Mouse (Mus musculus) activated CD4-positive, CD25-positive, alpha-beta regulatory T cell, adult 4 months (primary cell): ENCODE data around the gene Amigo1. TPM values are rescaled to one million over a fixed set of nuclear protein-coding genes. Genes with fewer than 3 reads are reported as not detected.
A peak's percentile ranks its signal among the peaks of the same experiment; 100 is the strongest.
"Not testable (repeated sequence)": the region's sequence is repeated elsewhere in the genome, so short reads cannot be mapped to it uniquely, and the experiment has no call there.

Experiments used
- ATAC-seq: one replicate; pipeline ENCODE4 v1.8.0; 2017
- polyA plus RNA-seq, 2 experiments: library from polyadenylated mRNA; unstranded; fragments of 100-300 nt; shearing (Covaris generic); gene quantifications; one replicate each; pipeline ENCODE4 v1.2.1; 2017

The Amigo1 gene
- polyA plus RNA-seq, 2 experiments from 2014 or later = 0.09 to 0.19 TPM

- peak; percentile 92 for ATAC-seq
Observed at GRCm38 (mm10) chr3:108209946-108210770, 24.0 kb downstream of the Amigo1 start.

DNA sequence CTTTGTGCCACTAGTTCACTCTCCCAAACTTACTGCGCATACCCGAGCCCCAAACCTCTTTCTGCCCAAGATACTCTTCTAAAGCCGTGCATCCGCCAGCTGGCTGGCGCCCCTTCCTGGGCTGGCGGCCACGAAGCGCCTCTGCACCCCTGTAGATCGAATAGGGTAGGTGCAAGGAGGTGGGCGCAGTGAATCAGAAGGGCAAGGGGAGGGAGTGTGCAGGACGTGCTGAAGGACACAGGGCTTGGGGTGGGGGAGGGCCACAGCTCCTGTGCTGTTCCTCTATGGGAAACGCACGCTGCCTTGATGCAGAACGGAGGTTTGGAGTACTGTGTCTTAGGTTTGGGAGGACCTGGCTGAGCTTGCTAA is 24.6 kb downstream of the Amigo1 start, which contains the start of gene Atxn7l2:
Gene Atxn7l2 (minus strand): TSS at position 164 of the 369 bp plus-strand sequence.
- ATAC-seq = peak; percentile 90

DNA sequence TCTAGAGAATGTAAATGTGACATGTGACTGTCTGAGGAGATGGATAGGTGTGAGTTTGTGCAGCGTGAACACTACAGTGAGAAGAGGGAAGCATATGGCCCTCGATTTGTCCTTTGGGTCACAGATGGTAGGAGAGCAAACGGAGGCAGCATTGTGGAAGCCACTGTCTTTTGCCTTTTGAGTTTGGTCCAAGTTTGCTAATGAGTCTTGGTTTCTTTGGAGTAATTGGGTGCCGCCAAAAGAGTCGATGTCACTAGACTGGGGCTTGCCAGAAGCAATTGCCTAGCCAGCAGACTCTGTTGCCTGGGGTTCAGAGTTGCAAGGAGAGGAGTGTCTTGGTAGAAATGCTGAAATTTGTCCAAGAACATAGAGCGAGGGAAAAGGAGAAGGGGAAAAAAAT is 25.7 kb downstream of the Amigo1 start:
- ATAC-seq = no peak

DNA sequence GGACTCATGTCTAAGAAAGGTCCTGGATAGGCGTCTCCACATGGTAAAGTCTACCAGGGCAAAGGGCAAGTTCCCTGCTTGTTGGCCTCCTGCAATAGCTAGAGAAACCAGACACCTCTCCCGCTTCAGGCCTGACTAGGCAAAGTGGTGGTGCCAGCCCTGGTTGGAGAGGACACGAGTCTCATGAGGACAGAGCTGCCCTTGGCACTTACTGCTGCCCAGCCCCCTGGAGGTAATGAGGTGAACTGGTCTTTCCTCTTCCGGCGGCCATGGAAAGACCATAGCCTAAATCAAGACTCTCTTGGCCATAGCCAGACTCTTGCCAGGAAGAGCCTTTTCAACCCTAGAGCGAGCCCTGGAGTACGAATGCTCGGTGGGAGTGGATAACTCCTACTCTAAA is 26.3 kb downstream of the Amigo1 start:
- ATAC-seq = no peak

DNA sequence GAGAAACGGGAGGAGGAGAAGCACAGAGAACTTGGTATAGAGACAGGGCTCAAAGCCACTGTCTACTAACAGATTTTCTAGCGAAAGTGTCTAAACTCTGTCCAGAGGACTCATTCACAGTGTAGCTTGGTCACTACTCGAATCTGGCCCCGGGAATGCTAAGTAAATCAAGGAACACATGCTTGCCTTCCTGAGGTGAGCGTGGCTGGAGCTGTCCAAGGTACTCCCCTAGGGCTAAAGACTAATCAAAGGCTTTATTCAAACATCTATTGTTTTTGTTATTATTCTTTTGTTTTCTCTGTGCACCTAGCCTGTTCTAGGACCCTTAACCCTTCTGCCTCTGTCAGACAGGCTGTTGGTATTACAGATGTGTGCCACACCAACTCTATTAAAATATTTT is 28.6 kb downstream of the Amigo1 start:
- no peak for ATAC-seq

DNA sequence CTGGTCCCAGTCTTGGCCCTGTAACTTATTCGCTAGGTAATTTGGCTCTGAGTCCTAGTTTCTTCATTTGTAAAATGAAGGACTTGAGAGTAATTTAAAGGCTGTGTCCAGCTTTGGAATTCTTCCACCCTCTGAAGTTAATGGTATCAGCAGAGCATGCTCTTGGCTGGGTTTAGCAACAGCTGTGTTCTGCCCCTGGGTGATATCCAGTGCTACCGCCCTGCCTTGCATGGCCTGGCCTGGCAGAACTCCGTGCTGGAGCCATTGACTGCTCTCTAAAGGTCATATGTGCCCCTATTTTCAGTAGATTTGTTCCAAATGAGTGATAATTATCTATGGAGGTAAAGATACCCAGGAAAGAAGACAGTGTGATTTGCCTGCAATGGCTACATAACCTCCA is 34.5 kb downstream of the Amigo1 start:
- no peak for ATAC-seq

DNA sequence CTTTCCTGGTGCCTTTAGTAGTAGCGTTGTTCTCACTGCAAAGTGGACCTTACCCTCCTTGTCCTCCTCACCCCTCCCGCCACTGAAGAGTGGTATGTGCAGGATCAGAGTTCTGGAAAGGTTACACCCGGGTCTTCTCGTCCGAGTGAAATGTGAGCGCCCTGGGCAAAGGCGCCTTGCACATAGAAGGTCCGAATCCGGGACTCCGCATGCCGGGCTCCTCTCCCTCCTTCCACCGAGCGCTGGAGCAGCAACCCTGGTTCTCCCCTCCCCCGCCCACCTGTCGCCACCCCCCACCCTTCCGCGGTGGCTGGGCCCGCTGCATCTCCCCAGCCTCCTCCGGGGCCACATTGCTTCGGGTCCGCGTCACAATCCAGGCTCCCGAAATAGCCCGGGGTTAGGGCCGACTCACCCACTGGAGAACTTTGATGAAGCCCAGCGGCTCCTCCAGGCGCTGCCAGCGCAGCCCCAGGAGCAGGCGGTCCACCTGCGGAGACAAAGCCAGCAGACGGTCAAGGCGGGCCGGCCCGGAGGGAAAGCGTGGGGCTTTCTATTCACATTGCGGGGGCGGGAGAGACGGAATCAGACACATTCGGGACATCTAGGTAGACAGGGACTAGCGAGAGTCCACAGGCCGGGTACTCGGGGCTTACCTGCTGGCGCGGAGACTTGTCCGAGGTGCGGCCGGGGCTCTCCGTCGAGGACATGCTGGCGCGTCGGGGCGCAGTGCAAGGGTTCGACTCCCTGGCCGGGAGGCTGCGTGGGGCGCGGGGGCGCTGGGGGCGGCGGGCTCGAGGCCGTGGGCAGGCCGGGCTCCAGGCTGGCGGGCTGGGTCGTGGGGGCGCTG is 39.8 kb downstream of the Amigo1 start:
- no peak for ATAC-seq

DNA sequence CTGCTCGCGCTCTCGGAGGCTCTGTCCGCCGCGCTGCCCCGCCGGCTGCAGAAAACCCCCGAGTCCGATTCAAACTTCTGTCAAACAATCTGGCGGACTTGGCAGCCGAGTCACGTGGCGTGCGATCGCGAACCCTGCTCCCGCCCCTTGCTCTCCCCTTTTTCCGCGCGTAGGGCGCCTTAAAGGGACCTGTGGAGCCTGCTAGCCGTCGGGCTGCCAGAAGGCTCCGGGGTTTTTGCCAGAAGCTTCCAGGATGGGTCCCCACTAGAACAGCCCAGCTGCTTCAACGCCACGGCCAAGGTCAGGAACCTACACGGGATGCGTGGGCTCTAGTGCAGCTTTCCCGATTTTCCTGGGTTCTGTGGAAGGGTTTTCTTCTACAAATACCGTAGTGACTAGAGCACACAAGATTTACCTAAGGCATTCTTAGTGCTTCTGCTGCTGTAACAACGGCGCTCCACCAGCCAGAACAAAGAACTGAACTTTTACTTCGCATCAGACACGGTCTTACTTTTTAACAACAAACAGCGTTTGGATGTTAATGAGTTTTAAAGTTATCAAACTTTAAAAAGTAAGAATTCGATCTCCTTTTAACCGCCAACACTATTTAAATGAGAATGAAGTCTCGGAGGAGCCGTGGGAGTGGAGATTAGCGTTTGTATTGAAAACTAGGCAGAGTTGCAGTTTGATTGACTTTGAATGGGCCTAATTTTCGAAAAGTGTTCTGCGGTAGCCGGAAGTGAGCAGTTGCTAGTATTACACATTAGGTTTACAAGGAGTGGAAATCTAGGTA is 40.6 kb downstream of the Amigo1 start, which contains the start of gene Sypl2:
Gene Sypl2 (minus strand): TSS at position 91 of the 793 bp plus-strand sequence.
- peak; percentile 43 for ATAC-seq

GRCm38 (mm10) chr3:108227521-108227920 is 41.4 kb downstream of the Amigo1 start:
- no peak for ATAC-seq

DNA sequence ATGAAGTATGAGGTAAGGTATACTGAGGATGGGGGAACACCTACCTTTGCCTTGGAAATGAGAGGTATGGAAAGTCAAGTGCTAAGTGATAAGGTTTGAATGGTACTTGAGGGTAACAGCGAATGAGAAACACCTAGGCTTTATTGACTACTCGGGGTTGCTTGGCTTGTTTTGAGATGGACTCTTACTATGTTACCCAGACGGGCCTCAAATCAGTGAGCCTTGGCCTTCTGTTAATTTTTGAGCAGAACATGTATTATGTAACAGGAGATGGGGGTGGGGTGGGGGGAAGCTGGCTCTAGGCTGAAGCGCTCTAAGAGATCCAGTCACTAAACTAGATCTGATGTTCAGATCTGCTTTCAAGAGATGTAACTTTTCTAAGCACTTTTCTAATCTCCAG is 45.5 kb downstream of the Amigo1 start:
- ATAC-seq = no peak

DNA sequence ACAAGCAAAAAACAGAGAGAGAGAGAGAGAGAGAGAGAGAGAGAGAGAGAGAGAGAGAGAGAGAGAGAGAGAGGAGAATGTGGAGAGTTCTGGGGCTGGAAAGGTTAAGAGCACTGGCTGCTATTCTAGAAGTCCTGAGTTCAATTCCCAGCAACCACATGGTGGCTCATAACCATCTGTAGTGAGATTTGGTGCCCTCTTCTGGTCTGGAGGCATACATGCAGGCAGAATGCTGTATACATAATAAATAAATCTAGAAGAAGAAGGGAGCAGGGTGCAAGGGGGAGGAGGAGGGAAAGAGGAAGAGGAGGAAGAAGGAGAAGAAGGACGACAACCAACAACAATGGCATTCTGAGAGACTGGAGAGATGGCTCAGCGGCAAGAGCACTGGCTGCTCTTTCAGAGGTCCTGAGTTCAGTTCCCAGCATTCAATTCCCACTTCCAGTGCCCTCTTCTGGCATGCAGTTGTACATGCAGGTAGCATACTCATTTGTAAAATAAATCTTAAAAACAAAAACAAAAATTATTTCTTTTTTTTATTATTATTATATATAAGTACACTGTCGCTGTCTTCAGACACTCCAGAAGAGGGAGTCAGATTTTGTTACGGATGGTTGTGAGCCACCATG is 51.5 kb downstream of the Amigo1 start:
- ATAC-seq = not testable (repeated sequence)

DNA sequence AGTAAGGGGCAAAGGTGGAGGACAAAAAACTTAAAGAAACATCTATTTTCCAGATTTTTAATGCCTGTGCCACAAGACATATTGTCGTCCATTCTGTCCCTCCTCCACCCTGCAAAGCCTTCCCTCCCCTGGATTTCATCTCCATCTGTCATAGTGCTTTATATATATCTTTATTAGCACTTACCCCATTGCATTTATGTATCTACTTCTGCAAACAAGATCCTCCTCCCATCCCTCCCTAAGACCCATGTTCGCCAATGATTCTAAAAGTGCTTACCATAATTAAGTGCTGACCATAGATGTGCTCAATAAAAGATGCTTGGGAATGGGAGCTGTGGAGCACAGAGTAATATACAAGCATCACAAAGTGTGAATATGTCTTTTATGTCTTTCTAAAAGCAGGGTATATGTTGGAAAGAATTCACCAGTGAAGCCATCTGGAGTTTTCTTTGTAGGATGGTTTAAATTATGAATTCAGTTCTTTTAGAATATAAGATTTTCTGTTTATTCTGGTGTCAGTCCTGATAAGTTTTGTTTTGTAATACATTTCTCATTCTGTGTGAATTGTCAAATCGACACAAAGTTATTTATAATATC is 55.2 kb downstream of the Amigo1 start:
- ATAC-seq = no peak

Other genes with a start within 250 kb of the Amigo1 start
- gene Gstm6, start 242.6 kb upstream of the Amigo1 start, polyA plus RNA-seq = not detected
- gene Gstm3, start 217.1 kb upstream of the Amigo1 start, polyA plus RNA-seq = not detected
- not detected for gene Gstm2, start 199.9 kb upstream of the Amigo1 start, polyA plus RNA-seq
- gene Gstm1, start 168.4 kb upstream of the Amigo1 start, polyA plus RNA-seq = 1 to 10 TPM; 1.2 to 1.4 TPM
- gene Gstm4, start 141.4 kb upstream of the Amigo1 start, polyA plus RNA-seq = 1 to 10 TPM; 3.2 to 3.4 TPM
- gene Ampd2, start 99.7 kb upstream of the Amigo1 start, polyA plus RNA-seq = 10 to 100 TPM; 13.6 to 21.6 TPM
- gene Gnat2, start 93.5 kb upstream of the Amigo1 start, polyA plus RNA-seq = not detected
- 100 to 1,000 TPM; 109 to 113 TPM for gene Gnai3, start 40.2 kb upstream of the Amigo1 start, polyA plus RNA-seq
- not detected for gene Gpr61, start 31.5 kb upstream of the Amigo1 start, polyA plus RNA-seq
- gene Cyb561d1, start 14.9 kb downstream of the Amigo1 start, polyA plus RNA-seq = 1 to 10 TPM; 5.9 to 6.9 TPM
- 1 to 10 TPM; 4.3 to 7.8 TPM for gene Atxn7l2, start 24.6 kb downstream of the Amigo1 start, polyA plus RNA-seq
- gene Sypl2, start 40.3 kb downstream of the Amigo1 start, polyA plus RNA-seq = not detected
- gene Psma5, start 70.6 kb downstream of the Amigo1 start, polyA plus RNA-seq = 100 to 1,000 TPM; 196 to 245 TPM
- under 1 TPM in 1 of 2 experiments, not detected in 1; 0.07 TPM for gene Sort1, start 97.7 kb downstream of the Amigo1 start, polyA plus RNA-seq
- gene Mybphl, start 178.6 kb downstream of the Amigo1 start, polyA plus RNA-seq = not detected
- gene Psrc1, start 197.5 kb downstream of the Amigo1 start, polyA plus RNA-seq = 10 to 100 TPM in 1 of 2 experiments, 1 to 10 TPM in 1; 7.8 to 10.3 TPM
- under 1 TPM; 0.33 to 0.65 TPM for gene Celsr2, start 229.2 kb downstream of the Amigo1 start, polyA plus RNA-seq